Mouse (Mus musculus) liver, embryonic 12.5 days (tissue): ENCODE data around the gene Shh. TPM values are rescaled to one million over a fixed set of nuclear protein-coding genes. Genes with fewer than 3 reads are reported as not detected.

Experiments
- ATAC-seq: fragments of 200-750 bp; cut with Nextera tagmentation; 2 replicates; pipeline ENCODE4 v1.8.0; 2017; ENCODE audit warnings: moderate number of reproducible peaks, mild to moderate bottlenecking, moderate library complexity
- H3K27ac ChIP-seq: fragments of 300-500 bp; sonication (generic); 2 replicates; pipeline ENCODE4 v1.5.1; 2016; ENCODE audit warnings: mild to moderate bottlenecking
- H3K27me3 ChIP-seq: fragments of 300-500 bp; sonication (generic); replicated peaks from 2 replicates; pipeline ENCODE4 v1.6.1; 2016; ENCODE audit warnings: mild to moderate bottlenecking, moderate library complexity
- H3K36me3 ChIP-seq: fragments of 300-500 bp; sonication (generic); 2 replicates; pipeline ENCODE4 v1.6.1; 2016; ENCODE audit warnings: mild to moderate bottlenecking, moderate library complexity
- H3K4me1 ChIP-seq: fragments of 300-500 bp; sonication (generic); 2 replicates; pipeline ENCODE4 v1.6.1; 2016
- H3K4me2 ChIP-seq: fragments of 300-500 bp; sonication (generic); 2 replicates; pipeline ENCODE4 v1.6.1; 2016; ENCODE audit warnings: mild to moderate bottlenecking, moderate library complexity
- H3K4me3 ChIP-seq: fragments of 300-500 bp; sonication (generic); 2 replicates; pipeline ENCODE4 v1.5.1; 2016; ENCODE audit warnings: mild to moderate bottlenecking, moderate library complexity
- H3K9ac ChIP-seq: fragments of 300-500 bp; sonication (generic); 2 replicates; pipeline ENCODE4 v1.6.1; 2016; ENCODE audit warnings: mild to moderate bottlenecking, moderate library complexity
- H3K9me3 ChIP-seq: fragments of 300-500 bp; sonication (generic); replicated peaks from 2 replicates; pipeline ENCODE4 v1.6.1; 2016; ENCODE audit warnings: mild to moderate bottlenecking, moderate library complexity
- WGBS: fragments of 180-500 bp; shearing (Covaris S2); methylation state at CpG from one replicate; pipeline ENCODE4 v1.1.7; 2016; ENCODE audit not compliant: insufficient replicate concordance; 5-methylcytosine and 5-hydroxymethylcytosine counted together
- polyA plus RNA-seq: library from polyadenylated mRNA; unstranded; fragments of >200 nt; fragmentation: Nextera tagmentation; extraction: Ambion mirVana; gene quantifications from 2 replicates; pipeline ENCODE4 v1.2.1, GENCODE M21; 2016

Shh gene
- polyA plus RNA-seq, 1 experiment from 2014 or later, result not detected

- Histone ChIP-seq H3K36me3 (no peaks in the 10 kb centered on the region), H3K27me3 (peaks cover 71% of the 10 kb centered on the region), H3K9ac (no peak overlapping the region), H3K4me3 (no peak overlapping the region), H3K4me2 (no peak overlapping the region), H3K4me1 (peaks cover 7% of the 10 kb centered on the region; the same call in 1 of the 2 replicates), H3K27ac (no peak overlapping the region), H3K9me3 (no peaks in the 10 kb centered on the region)
- 45% methylated on average over 1 of the region's 1 CpGs for WGBS
- ATAC-seq, result no peak
Measured at GRCm38 (mm10) chr5:28456366-28456765, 10.7 kb downstream of the Shh start.

- Histone ChIP-seq H3K9ac (no peak overlapping the region), H3K4me2 (no peak overlapping the region), H3K4me3 (no peak overlapping the region), H3K4me1 (peaks cover 7% of the 10 kb centered on the region; the same call in 1 of the 2 replicates), H3K27me3 (peaks cover 65% of the 10 kb centered on the region), H3K36me3 (no peaks in the 10 kb centered on the region), H3K9me3 (no peaks in the 10 kb centered on the region), H3K27ac (no peak overlapping the region)
- WGBS, result 66% methylated on average over 5 of the region's 5 CpGs
- no peak for ATAC-seq
Measured at GRCm38 (mm10) chr5:28455721-28456120, 11.3 kb downstream of the Shh start.

GRCm38 (mm10) chr5:28454546-28454945 lies 12.5 kb downstream of the Shh start:
- H3K36me3 ChIP-seq, result no peaks in the 10 kb centered on the region
- ATAC-seq, result no peak
- WGBS, result 77% methylated on average over 6 of the region's 6 CpGs
- peaks cover 53% of the 10 kb centered on the region for H3K27me3 ChIP-seq
- H3K4me3 ChIP-seq, result no peak overlapping the region
- H3K27ac ChIP-seq, result no peak overlapping the region
- H3K9me3 ChIP-seq, result no peaks in the 10 kb centered on the region
- no peak overlapping the region for H3K9ac ChIP-seq
- H3K4me2 ChIP-seq, result no peak overlapping the region
- peaks cover 7% of the 10 kb centered on the region; the same call in 1 of the 2 replicates for H3K4me1 ChIP-seq

GRCm38 (mm10) chr5:28453523-28453922 lies 13.5 kb downstream of the Shh start:
- H3K9me3 ChIP-seq, result no peaks in the 10 kb centered on the region
- peaks cover 43% of the 10 kb centered on the region for H3K27me3 ChIP-seq
- 32% methylated on average over 3 of the region's 3 CpGs for WGBS
- H3K4me1 ChIP-seq, result peaks cover 7% of the 10 kb centered on the region; the same call in 1 of the 2 replicates
- ATAC-seq, result no peak
- no peak overlapping the region for H3K4me2 ChIP-seq
- H3K9ac ChIP-seq, result no peak overlapping the region
- no peaks in the 10 kb centered on the region for H3K36me3 ChIP-seq
- no peak overlapping the region for H3K4me3 ChIP-seq
- no peak overlapping the region for H3K27ac ChIP-seq

- 65% methylated on average over 5 of the region's 5 CpGs for WGBS
- Histone ChIP-seq H3K4me3 (no peak overlapping the region), H3K36me3 (no peaks in the 10 kb centered on the region), H3K4me2 (no peak overlapping the region), H3K4me1 (peaks cover 4% of the 10 kb centered on the region; the same call in 1 of the 2 replicates), H3K9me3 (no peaks in the 10 kb centered on the region), H3K9ac (no peak overlapping the region), H3K27me3 (peaks cover 38% of the 10 kb centered on the region), H3K27ac (no peak overlapping the region)
- no peak for ATAC-seq
Measured at GRCm38 (mm10) chr5:28453086-28453485, 14.0 kb downstream of the Shh start.

GRCm38 (mm10) chr5:28451053-28451638 lies 15.9 kb downstream of the Shh start:
- WGBS, result 33% methylated on average over 6 of the region's 6 CpGs
- no peak overlapping the region for H3K27ac ChIP-seq
- H3K9me3 ChIP-seq, result no peaks in the 10 kb centered on the region
- H3K4me2 ChIP-seq, result no peak overlapping the region
- no peaks in the 10 kb centered on the region for H3K36me3 ChIP-seq
- no peaks in the 10 kb centered on the region for H3K4me1 ChIP-seq
- H3K9ac ChIP-seq, result no peak overlapping the region
- ATAC-seq, result no peak
- no peak overlapping the region for H3K4me3 ChIP-seq
- H3K27me3 ChIP-seq, result peaks cover 20% of the 10 kb centered on the region

GRCm38 (mm10) chr5:28450126-28450890 lies 16.7 kb downstream of the Shh start:
- peaks cover 11% of the 10 kb centered on the region for H3K27me3 ChIP-seq
- no peak overlapping the region for H3K27ac ChIP-seq
- 50% methylated on average over 3 of the region's 3 CpGs for WGBS
- no peaks in the 10 kb centered on the region for H3K36me3 ChIP-seq
- no peaks in the 10 kb centered on the region for H3K9me3 ChIP-seq
- no peak for ATAC-seq
- H3K4me3 ChIP-seq, result no peak overlapping the region
- no peak overlapping the region for H3K9ac ChIP-seq
- H3K4me2 ChIP-seq, result no peak overlapping the region
- H3K4me1 ChIP-seq, result no peaks in the 10 kb centered on the region

- no peaks in the 10 kb centered on the region for H3K27me3 ChIP-seq
- H3K4me1 ChIP-seq, result no peaks in the 10 kb centered on the region
- no peaks in the 10 kb centered on the region for H3K36me3 ChIP-seq
- 80% methylated on average over 9 of the region's 9 CpGs for WGBS
- no peak for ATAC-seq
- H3K9me3 ChIP-seq, result no peaks in the 10 kb centered on the region
- H3K4me3 ChIP-seq, result no peak overlapping the region
- no peak overlapping the region for H3K9ac ChIP-seq
- no peak overlapping the region for H3K27ac ChIP-seq
- no peak overlapping the region for H3K4me2 ChIP-seq
Measured at GRCm38 (mm10) chr5:28425926-28426325, 41.1 kb downstream of the Shh start.

GRCm38 (mm10) chr5:28423781-28424180 lies 43.3 kb downstream of the Shh start:
- no peaks in the 10 kb centered on the region for H3K27me3 ChIP-seq
- no peaks in the 10 kb centered on the region for H3K4me1 ChIP-seq
- 55% methylated on average over 4 of the region's 4 CpGs for WGBS
- no peak for ATAC-seq
- H3K36me3 ChIP-seq, result peaks cover 13% of the 10 kb centered on the region
- H3K27ac ChIP-seq, result no peak overlapping the region
- H3K4me2 ChIP-seq, result no peak overlapping the region
- H3K9me3 ChIP-seq, result no peaks in the 10 kb centered on the region
- H3K4me3 ChIP-seq, result no peak overlapping the region
- H3K9ac ChIP-seq, result no peak overlapping the region

- Histone ChIP-seq H3K9ac (no peak overlapping the region), H3K4me3 (no peak overlapping the region), H3K36me3 (peaks cover 52% of the 10 kb centered on the region), H3K4me1 (no peaks in the 10 kb centered on the region), H3K27ac (no peak overlapping the region), H3K9me3 (no peaks in the 10 kb centered on the region), H3K27me3 (no peaks in the 10 kb centered on the region), H3K4me2 (no peak overlapping the region)
- 88% methylated on average over 12 of the region's 12 CpGs for WGBS
- ATAC-seq, result no peak
Measured at GRCm38 (mm10) chr5:28419640-28420265, 47.3 kb downstream of the Shh start.

GRCm38 (mm10) chr5:28418734-28419133 lies 48.3 kb downstream of the Shh start:
- Histone ChIP-seq H3K9ac (no peak overlapping the region), H3K36me3 (peaks cover 62% of the 10 kb centered on the region), H3K4me2 (no peak overlapping the region), H3K4me3 (no peak overlapping the region), H3K9me3 (no peaks in the 10 kb centered on the region), H3K27me3 (no peaks in the 10 kb centered on the region), H3K27ac (no peak overlapping the region), H3K4me1 (no peaks in the 10 kb centered on the region)
- 78% methylated on average over 10 of the region's 10 CpGs for WGBS
- ATAC-seq, result no peak

GRCm38 (mm10) chr5:28416029-28416428 lies 51.0 kb downstream of the Shh start:
- no peaks in the 10 kb centered on the region for H3K27me3 ChIP-seq
- H3K9me3 ChIP-seq, result no peaks in the 10 kb centered on the region
- no peak for ATAC-seq
- no peak overlapping the region for H3K9ac ChIP-seq
- H3K4me1 ChIP-seq, result no peaks in the 10 kb centered on the region
- no peak overlapping the region for H3K27ac ChIP-seq
- no peak overlapping the region for H3K4me3 ChIP-seq
- no peak overlapping the region for H3K4me2 ChIP-seq
- H3K36me3 ChIP-seq, result peaks cover 89% of the 10 kb centered on the region
